In genomic region chr9:120708507-120708906, GRCm38 (mm10) we compare ENCODE assay signal across 8 mouse cellular contexts.
DNase-seq lines count a peak whose midpoint lies in the region; ATAC-seq and TF ChIP-seq lines count a peak whose summit lies in the region.

No protein-coding gene starts in this region.

- 0 out of 2 replicates have a peak overlapping the region, but pooled peaks have one; percentile 23 for H3K9ac ChIP-seq in kidney, postnatal 0 days (ENCODE audit: low read depth, low read length)
- H3K9ac ChIP-seq in embryonic facial prominence, embryonic 13.5 days, result peak overlapping the region; percentile 32; the same call in 1 of the 2 replicates
- H3K9ac ChIP-seq in hindbrain, embryonic 14.5 days, result peak overlapping the region; percentile 48
- H3K9ac ChIP-seq in midbrain, postnatal 0 days (replicated peaks; ENCODE audit: low read length, poor library complexity, severe bottlenecking), result no peak overlapping the region; the same call in 1 of the 2 replicates

- no peak for TF ChIP-seq CTCF in kidney, postnatal 0 days (IDR thresholded peaks at IDR 0.05; ENCODE audit: low read depth)
- no peak for TF ChIP-seq CTCF in midbrain, postnatal 0 days (IDR thresholded peaks at IDR 0.05)

- H3K27ac ChIP-seq in kidney, postnatal 0 days, result no peak overlapping the region
- no peak overlapping the region for H3K27ac ChIP-seq in embryonic facial prominence, embryonic 13.5 days
- H3K27ac ChIP-seq in hindbrain, embryonic 14.5 days, result no peak overlapping the region
- H3K27ac ChIP-seq in midbrain, postnatal 0 days (ENCODE audit: low read depth, low read length), result no peak overlapping the region

- peak; percentile 48 for DNase-seq in kidney, postnatal 0 days (ENCODE audit: low spot score)
- DNase-seq in kidney, adult 9 months, result no peak
- no peak for DNase-seq in hindbrain, embryonic 14.5 days (ENCODE audit: low spot score)
- no peak for DNase-seq in midbrain, postnatal 0 days (ENCODE audit: low spot score)
- no peak for DNase-seq in right cerebral cortex, postnatal 25 days
- no peak for DNase-seq in right cerebral cortex, postnatal 36 days (ENCODE audit: low spot score in 2 of 2)

- no peaks in the 10 kb centered on the region for H3K36me3 ChIP-seq in kidney, postnatal 0 days (ENCODE audit: insufficient read depth, low read length)
- H3K36me3 ChIP-seq in embryonic facial prominence, embryonic 13.5 days, result no peaks in the 10 kb centered on the region
- no peaks in the 10 kb centered on the region for H3K36me3 ChIP-seq in hindbrain, embryonic 14.5 days (replicated peaks; ENCODE audit: control insufficient read depth, insufficient read depth)
- no peaks in the 10 kb centered on the region for H3K36me3 ChIP-seq in midbrain, postnatal 0 days (ENCODE audit: insufficient read depth, low read length)

- no peak for ATAC-seq in kidney, postnatal 0 days (replicated peaks; ENCODE audit: low FRiP score, low read depth)
- ATAC-seq in embryonic facial prominence, embryonic 13.5 days (ENCODE audit: insufficient number of reproducible peaks, insufficient read depth, low FRiP score, low TSS enrichment, low read depth), result no peak
- ATAC-seq in hindbrain, embryonic 14.5 days (ENCODE audit: low FRiP score), result no peak
- ATAC-seq in midbrain, postnatal 0 days (ENCODE audit: low FRiP score), result no peak
- no peak for ATAC-seq in erythroid progenitor cell, adult 5-6 weeks (replicated peaks; ENCODE audit: low FRiP score, poor library complexity, severe bottlenecking)

- no peaks in the 10 kb centered on the region for H3K27me3 ChIP-seq in kidney, postnatal 0 days (ENCODE audit: insufficient read depth, low read length)
- H3K27me3 ChIP-seq in embryonic facial prominence, embryonic 13.5 days, result no peaks in the 10 kb centered on the region
- no peaks in the 10 kb centered on the region for H3K27me3 ChIP-seq in hindbrain, embryonic 14.5 days (ENCODE audit: control insufficient read depth, insufficient read depth, low read length)
- no peaks in the 10 kb centered on the region for H3K27me3 ChIP-seq in midbrain, postnatal 0 days (ENCODE audit: insufficient read depth, low read length)

- 21% methylated on average over 11 of the region's 11 CpGs for WGBS in kidney, postnatal 0 days
- 17% methylated on average over 11 of the region's 11 CpGs for WGBS in embryonic facial prominence, embryonic 13.5 days
- WGBS in hindbrain, embryonic 14.5 days, result 11% methylated on average over 11 of the region's 11 CpGs
- 11% methylated on average over 11 of the region's 11 CpGs for WGBS in midbrain, postnatal 0 days

- peak overlapping the region; percentile 38 for H3K4me2 ChIP-seq in kidney, postnatal 0 days (ENCODE audit: low read length)
- H3K4me2 ChIP-seq in embryonic facial prominence, embryonic 13.5 days, result peak overlapping the region; percentile 51
- H3K4me2 ChIP-seq in hindbrain, embryonic 14.5 days (replicated peaks), result peak overlapping the region; percentile 46
- H3K4me2 ChIP-seq in midbrain, postnatal 0 days (ENCODE audit: low read depth, low read length, poor library complexity, severe bottlenecking), result peak overlapping the region; percentile 40

- H3K9me3 ChIP-seq in kidney, postnatal 0 days (replicated peaks; ENCODE audit: low read length), result no peaks in the 10 kb centered on the region
- no peaks in the 10 kb centered on the region for H3K9me3 ChIP-seq in embryonic facial prominence, embryonic 13.5 days
- 0 out of 2 replicates have a peak, but pooled peaks cover 5% of the 10 kb centered on the region for H3K9me3 ChIP-seq in hindbrain, embryonic 14.5 days (ENCODE audit: control insufficient read depth, low read length)
- H3K9me3 ChIP-seq in midbrain, postnatal 0 days (ENCODE audit: low read length), result no peaks in the 10 kb centered on the region

- peaks cover 5% of the 10 kb centered on the region for H3K4me1 ChIP-seq in kidney, postnatal 0 days (replicated peaks; ENCODE audit: insufficient read depth, low read length)
- H3K4me1 ChIP-seq in embryonic facial prominence, embryonic 13.5 days, result peaks cover 15% of the 10 kb centered on the region
- H3K4me1 ChIP-seq in hindbrain, embryonic 14.5 days (replicated peaks; ENCODE audit: control insufficient read depth, insufficient read depth, low read length), result peaks cover 7% of the 10 kb centered on the region; the same call in 1 of the 2 replicates
- H3K4me1 ChIP-seq in midbrain, postnatal 0 days (ENCODE audit: insufficient read depth, low read length), result no peaks in the 10 kb centered on the region

- no peak overlapping the region for H3K4me3 ChIP-seq in kidney, postnatal 0 days (replicated peaks; ENCODE audit: low read depth, low read length)
- H3K4me3 ChIP-seq in embryonic facial prominence, embryonic 13.5 days, result no peak overlapping the region
- peak overlapping the region; percentile 10 for H3K4me3 ChIP-seq in hindbrain, embryonic 14.5 days (replicated peaks; ENCODE audit: low read length)
- peak overlapping the region; percentile 7; the same call in 1 of the 2 replicates for H3K4me3 ChIP-seq in midbrain, postnatal 0 days (ENCODE audit: low read depth, low read length)

Comparison
In these comparisons a context has a peak if more than half of its experiments do, and no peak if none do; other contexts are left out.
1. H3K4me3 ChIP-seq: peak in hindbrain, embryonic 14.5 days (single experiment) and midbrain, postnatal 0 days (single experiment); none in kidney, postnatal 0 days (single experiment) and embryonic facial prominence, embryonic 13.5 days (single experiment).
2. Peak in every context shown above with its lines, with median percentiles within 50 percentile points of each other: H3K4me2 ChIP-seq.